Comparison of ENCODE assay signal across 46 mouse cellular contexts in genomic region chr3:96445436-96445835, GRCm38 (mm10). TPM values are rescaled to one million over a fixed set of nuclear protein-coding genes. Genes with fewer than 3 reads are reported as not detected.
"Had no signal": no experiment of that assay in that cellular context is flagged by ENCODE, and none has a peak within 500 bp of the region (broad histone marks: within the 10 kb centered on the region; RNA-seq: fewer than 3 reads in every experiment).

No protein-coding gene starts in this region.

- H3K4me1 ChIP-seq: limb, embryonic 12.5 days; limb, embryonic 13.5 days; limb, embryonic 15.5 days had no signal

- H3K9me3 ChIP-seq: limb, embryonic 10.5 days; limb, embryonic 12.5 days; limb, embryonic 13.5 days; limb, embryonic 15.5 days; liver, embryonic 12.5 days; liver, embryonic 13.5 days; liver, embryonic 15.5 days; lung, embryonic 15.5 days; megakaryocyte, embryonic 14.5 days; midbrain, embryonic 10.5 days; midbrain, embryonic 12.5 days; midbrain, embryonic 13.5 days; midbrain, embryonic 15.5 days; neural tube, embryonic 12.5 days had no signal

- H3K4me2 ChIP-seq: limb, embryonic 12.5 days; limb, embryonic 13.5 days; limb, embryonic 15.5 days; liver, embryonic 11.5 days; liver, embryonic 12.5 days; liver, embryonic 13.5 days; liver, embryonic 15.5 days; lung, embryonic 14.5 days; lung, embryonic 15.5 days; midbrain, embryonic 11.5 days; midbrain, embryonic 12.5 days; midbrain, embryonic 13.5 days; midbrain, embryonic 15.5 days; neural tube, embryonic 12.5 days had no signal

- H3K27ac ChIP-seq: limb, embryonic 10.5 days; limb, embryonic 12.5 days; limb, embryonic 13.5 days; limb, embryonic 15.5 days; liver, embryonic 12.5 days; liver, embryonic 13.5 days; liver, embryonic 14.5 days; liver, embryonic 15.5 days; lung, embryonic 15.5 days; macrophage; midbrain, embryonic 10.5 days; midbrain, embryonic 12.5 days; midbrain, embryonic 13.5 days; midbrain, embryonic 15.5 days; neural tube, embryonic 12.5 days had no signal

- H3K9ac ChIP-seq: limb, embryonic 12.5 days; limb, embryonic 13.5 days; limb, embryonic 15.5 days; liver, embryonic 12.5 days; liver, embryonic 13.5 days; liver, embryonic 14.5 days; liver, embryonic 15.5 days; liver, postnatal 0 days; lung, embryonic 14.5 days; lung, embryonic 15.5 days; midbrain, embryonic 12.5 days; midbrain, embryonic 13.5 days; midbrain, embryonic 15.5 days; neural tube, embryonic 12.5 days had no signal

- H3K36me3 ChIP-seq: limb, embryonic 10.5 days; limb, embryonic 12.5 days; limb, embryonic 13.5 days; limb, embryonic 15.5 days; liver, embryonic 12.5 days; liver, embryonic 13.5 days; liver, embryonic 15.5 days; lung, embryonic 15.5 days; midbrain, embryonic 10.5 days; midbrain, embryonic 12.5 days; midbrain, embryonic 13.5 days; midbrain, embryonic 15.5 days; neural tube, embryonic 12.5 days had no signal

- DNase-seq: left cerebral cortex, postnatal 4 days; liver; liver, embryonic 13.5 days; liver, postnatal 0 days; lung, adult 18-20 months; lung, adult 2 months; lung, embryonic 14.5 days; lung, postnatal 10 days; lung, postnatal 14 days; lung, postnatal 36 days; lung, postnatal 4 days; midbrain, embryonic 14.5 days had no signal

- H3K4me3 ChIP-seq: limb, embryonic 10.5 days; limb, embryonic 12.5 days; limb, embryonic 13.5 days; limb, embryonic 15.5 days; liver, embryonic 12.5 days; liver, embryonic 13.5 days; liver, embryonic 15.5 days; lung, embryonic 15.5 days; megakaryocyte, embryonic 14.5 days; midbrain, embryonic 10.5 days; midbrain, embryonic 12.5 days; midbrain, embryonic 13.5 days; midbrain, embryonic 15.5 days; myocyte; neural tube, embryonic 12.5 days had no signal

- ATAC-seq: liver, embryonic 12.5 days; liver, postnatal 0 days; lung, postnatal 0 days; midbrain, embryonic 13.5 days; midbrain, embryonic 15.5 days; midbrain, embryonic 16.5 days had no signal

RNA-seq across cellular contexts. Expression of gene BC107364, which starts 6.7 kb away (rescaled TPM):
- total RNA-seq: left cerebral cortex, postnatal 10 days; left cerebral cortex, postnatal 14 days; left cerebral cortex, postnatal 25 days; left cerebral cortex, postnatal 36 days; left cerebral cortex, postnatal 4 days; liver, adult 2 months; megakaryocyte progenitor cell, adult 5-6 weeks; megakaryocyte, adult 5-6 weeks; megakaryocyte-erythroid progenitor cell, adult 5-6 weeks; midbrain, postnatal 0 days; monocyte, adult 5-6 weeks had no signal
- polyA plus RNA-seq: limb, embryonic 11.5 days; limb, embryonic 12.5 days; limb, embryonic 13.5 days; limb, embryonic 14.5 days; liver, adult 2 months; liver, embryonic 11.5 days; liver, embryonic 12.5 days; liver, embryonic 13.5 days; liver, embryonic 14.5 days; liver, embryonic 15.5 days; liver, embryonic 16.5 days; liver, postnatal 0 days; lung, adult 2 months; lung, embryonic 14.5 days; macrophage; midbrain, embryonic 11.5 days; midbrain, embryonic 12.5 days; midbrain, embryonic 13.5 days; midbrain, embryonic 14.5 days; midbrain, embryonic 15.5 days; midbrain, embryonic 16.5 days; midbrain, postnatal 0 days; myocyte; neural tube, embryonic 11.5 days; neural tube, embryonic 12.5 days had no signal
